Mouse (Mus musculus): ENCODE data around the gene Rhox1. TPM values are rescaled to one million over a fixed set of nuclear protein-coding genes. Genes with fewer than 3 reads are reported as not detected.
"Not testable (repeated sequence)": the region's sequence is repeated elsewhere in the genome, so short reads cannot be mapped to it uniquely, and the experiment has no call there.

Rhox1 gene
- polyA plus RNA-seq, 1 experiment from 2014 or later, result not detected

GRCm38 (mm10) chrX:37184401-37184800 is 37.7 kb downstream of the Rhox1 start:
- not testable (repeated sequence) for H3K36me3 ChIP-seq (ENCODE audit: control insufficient read depth, insufficient read depth, low read length); H3K27me3 ChIP-seq (replicated peaks; ENCODE audit: control insufficient read depth, insufficient read depth, low read length); H3K27ac ChIP-seq (ENCODE audit: low read depth, low read length); H3K9me3 ChIP-seq (ENCODE audit: control insufficient read depth, low read length); H3K4me2 ChIP-seq (ENCODE audit: low read length); H3K9ac ChIP-seq (ENCODE audit: low read depth, low read length); H3K4me3 ChIP-seq (ENCODE audit: low read length); ATAC-seq; H3K4me1 ChIP-seq (ENCODE audit: control insufficient read depth, insufficient read depth, low read depth, low read length)
- 57% methylated on average over 4 of the region's 8 CpGs for WGBS

GRCm38 (mm10) chrX:37168742-37169141 is 53.3 kb downstream of the Rhox1 start, which contains the start of gene Akap14:
Gene Akap14, minus strand, starts transcription at chrX:37168842.
- H3K27me3 ChIP-seq (replicated peaks; ENCODE audit: control insufficient read depth, insufficient read depth, low read length), result no peaks in the 10 kb centered on the region
- ATAC-seq, result 0 out of 2 replicates have a peak, but pooled peaks have one; percentile 45
- whole genome bisulfite sequencing, result 36% methylated on average over 5 of the region's 5 CpGs

GRCm38 (mm10) chrX:37167085-37167484 is 55.0 kb downstream of the Rhox1 start:
- H3K36me3 ChIP-seq (ENCODE audit: control insufficient read depth, insufficient read depth, low read length), result no peaks in the 10 kb centered on the region
- H3K27me3 ChIP-seq (replicated peaks; ENCODE audit: control insufficient read depth, insufficient read depth, low read length), result no peaks in the 10 kb centered on the region
- no peak overlapping the region for H3K4me2 ChIP-seq (ENCODE audit: low read length)
- no peak overlapping the region for H3K4me3 ChIP-seq (ENCODE audit: low read length)
- no peak; the same call in 1 of the 2 replicates for ATAC-seq
- WGBS, result 40% methylated on average over 3 of the region's 3 CpGs
- H3K27ac ChIP-seq (ENCODE audit: low read depth, low read length), result no peak overlapping the region
- H3K4me1 ChIP-seq (ENCODE audit: control insufficient read depth, insufficient read depth, low read depth, low read length), result no peaks in the 10 kb centered on the region
- no peaks in the 10 kb centered on the region for H3K9me3 ChIP-seq (ENCODE audit: control insufficient read depth, low read length)
- no peak overlapping the region for H3K9ac ChIP-seq (ENCODE audit: low read depth, low read length)

More at GRCm38 (mm10) chrX:37168742-37169141, 53.3 kb downstream of the Rhox1 start, which contains the start of gene Akap14:
- Histone ChIP-seq H3K4me3 (ENCODE audit: low read length) (no peak within 1 kb of the TSS), H3K27ac (ENCODE audit: low read depth, low read length) (no peak within 1 kb of the TSS), H3K4me1 (ENCODE audit: control insufficient read depth, insufficient read depth, low read depth, low read length) (no peaks in the 10 kb centered on the region), H3K36me3 (ENCODE audit: control insufficient read depth, insufficient read depth, low read length) (no peaks in the 10 kb centered on the region), H3K9me3 (ENCODE audit: control insufficient read depth, low read length) (no peaks in the 10 kb centered on the region), H3K4me2 (ENCODE audit: low read length) (no peak within 1 kb of the TSS), H3K9ac (ENCODE audit: low read depth, low read length) (no peak within 1 kb of the TSS)

Other genes with a start within 250 kb of the Rhox1 start
- gene Sept6, start 230.5 kb downstream of the Rhox1 start, polyA plus RNA-seq (2015; fragmentation: Nextera tagmentation; extraction: Ambion mirVana), result 77.8 and 78.0 TPM in 2 replicates
- 0.10 and 0.16 TPM in 2 replicates for gene Sowahd, start 173.4 kb downstream of the Rhox1 start, polyA plus RNA-seq (2015; fragmentation: Nextera tagmentation; extraction: Ambion mirVana)
- gene Rpl39, start 136.9 kb downstream of the Rhox1 start, polyA plus RNA-seq (2015; fragmentation: Nextera tagmentation; extraction: Ambion mirVana), result 227 and 236 TPM in 2 replicates
- gene Upf3b, start 111.9 kb downstream of the Rhox1 start, polyA plus RNA-seq (2015; fragmentation: Nextera tagmentation; extraction: Ambion mirVana), result 24.8 and 27.2 TPM in 2 replicates
- gene Nkap, start 95.5 kb downstream of the Rhox1 start, polyA plus RNA-seq (2015; fragmentation: Nextera tagmentation; extraction: Ambion mirVana), result 20.7 and 24.0 TPM in 2 replicates
- gene Akap14, start 53.4 kb downstream of the Rhox1 start, polyA plus RNA-seq (2015; fragmentation: Nextera tagmentation; extraction: Ambion mirVana), result 0.28 and 0.36 TPM in 2 replicates
- gene Ndufa1, start 31.1 kb downstream of the Rhox1 start, polyA plus RNA-seq (2015; fragmentation: Nextera tagmentation; extraction: Ambion mirVana), result 639 and 741 TPM in 2 replicates
- 21.0 and 26.6 TPM in 2 replicates for gene Rnf113a1, start 31.0 kb downstream of the Rhox1 start, polyA plus RNA-seq (2015; fragmentation: Nextera tagmentation; extraction: Ambion mirVana)
- not detected in 2 replicates for gene Gm9, start 11.2 kb downstream of the Rhox1 start, polyA plus RNA-seq (2015; fragmentation: Nextera tagmentation; extraction: Ambion mirVana)
- not detected in 2 replicates for gene Rhox2a, start 22.7 kb upstream of the Rhox1 start, polyA plus RNA-seq (2015; fragmentation: Nextera tagmentation; extraction: Ambion mirVana)
- not detected in 2 replicates for gene Rhox3a, start 27.7 kb upstream of the Rhox1 start, polyA plus RNA-seq (2015; fragmentation: Nextera tagmentation; extraction: Ambion mirVana)
- not detected in 2 replicates for gene Rhox4a, start 43.1 kb upstream of the Rhox1 start, polyA plus RNA-seq (2015; fragmentation: Nextera tagmentation; extraction: Ambion mirVana)
- not detected in 2 replicates for gene Rhox3a2, start 157.8 kb upstream of the Rhox1 start, polyA plus RNA-seq (2015; fragmentation: Nextera tagmentation; extraction: Ambion mirVana)
- not detected in 2 replicates for gene Rhox4a2, start 168.6 kb upstream of the Rhox1 start, polyA plus RNA-seq (2015; fragmentation: Nextera tagmentation; extraction: Ambion mirVana)
- gene Rhox2b, start 189.8 kb upstream of the Rhox1 start, polyA plus RNA-seq (2015; fragmentation: Nextera tagmentation; extraction: Ambion mirVana), result not detected in 2 replicates
- gene Rhox4b, start 210.2 kb upstream of the Rhox1 start, polyA plus RNA-seq (2015; fragmentation: Nextera tagmentation; extraction: Ambion mirVana), result not detected in 2 replicates
- not detected in 2 replicates for gene Rhox2c, start 231.4 kb upstream of the Rhox1 start, polyA plus RNA-seq (2015; fragmentation: Nextera tagmentation; extraction: Ambion mirVana)
- gene Rhox3c, start 236.3 kb upstream of the Rhox1 start, polyA plus RNA-seq (2015; fragmentation: Nextera tagmentation; extraction: Ambion mirVana), result not detected in 2 replicates

Data from hindbrain, embryonic 16.5 days (tissue).